Mouse (Mus musculus): ENCODE data around the gene Gm10234.

Gm10234 gene

DNA sequence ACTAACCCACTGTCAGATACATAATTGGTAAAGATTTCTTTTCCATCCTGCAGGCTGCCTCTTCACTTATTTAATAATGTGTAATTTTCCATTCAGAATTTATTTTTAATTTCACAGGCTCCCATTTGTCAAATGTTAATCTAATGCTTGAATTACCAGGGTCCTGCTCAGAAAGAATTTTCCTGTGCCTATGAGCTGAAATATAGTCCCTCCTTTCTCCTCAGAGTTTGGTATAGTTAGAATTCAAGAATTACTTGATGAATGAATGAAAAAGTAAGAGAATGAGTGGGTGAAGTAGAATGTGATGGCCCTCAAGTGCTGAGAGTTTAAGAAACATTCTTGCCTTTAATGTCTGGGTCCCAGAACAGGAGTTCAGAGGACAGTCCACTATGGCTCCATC lies at the start of gene Gm10234:
Gene Gm10234 (plus strand): TSS at position 301 of the 400 bp plus-strand sequence.
- DNase-seq (ENCODE audit: low read depth in 2 of 2, low spot score in 2 of 2): no peak

DNA sequence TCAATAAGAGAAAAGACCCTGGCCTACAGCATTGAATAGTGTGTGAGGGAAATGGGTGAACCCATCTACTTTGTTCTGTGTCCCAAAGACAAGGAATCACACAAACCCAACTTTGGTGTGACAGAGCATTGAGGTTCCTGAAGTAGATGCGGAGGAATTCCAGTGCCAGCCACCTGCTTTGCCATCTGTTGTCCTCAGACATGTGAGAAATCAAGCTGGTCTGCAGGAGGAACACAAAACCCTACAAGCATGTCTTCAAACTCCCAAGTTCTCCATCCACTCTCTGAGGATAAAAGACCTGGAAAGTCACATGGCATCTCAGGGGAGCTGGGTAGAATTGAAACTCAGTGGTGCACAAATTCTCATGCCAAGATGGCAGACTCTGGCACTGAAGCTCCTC lies 44.3 kb upstream of the Gm10234 start:
- DNase-seq (ENCODE audit: low read depth in 2 of 2, low spot score in 2 of 2): no peak

DNA sequence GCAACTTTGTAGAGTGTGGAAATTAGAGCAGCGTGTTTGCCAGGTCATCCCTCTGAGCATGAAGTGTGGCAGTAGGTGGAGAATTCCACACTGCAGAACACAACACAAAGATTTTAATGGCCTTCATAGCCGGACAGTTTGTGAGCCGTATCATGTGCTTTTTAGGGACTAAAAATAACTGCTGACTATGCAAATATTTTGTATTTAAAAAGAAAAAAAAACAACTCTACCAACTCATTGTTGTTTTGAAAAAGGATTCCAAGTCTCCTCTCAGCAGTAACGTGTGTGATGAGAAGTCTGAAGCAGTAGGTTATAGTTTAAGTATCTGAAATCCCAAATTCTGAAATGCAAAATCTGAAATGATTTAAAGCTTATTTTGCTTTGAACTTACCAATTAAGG lies 25.9 kb upstream of the Gm10234 start:
- no peak for DNase-seq (ENCODE audit: low read depth in 2 of 2, low spot score in 2 of 2)

DNA sequence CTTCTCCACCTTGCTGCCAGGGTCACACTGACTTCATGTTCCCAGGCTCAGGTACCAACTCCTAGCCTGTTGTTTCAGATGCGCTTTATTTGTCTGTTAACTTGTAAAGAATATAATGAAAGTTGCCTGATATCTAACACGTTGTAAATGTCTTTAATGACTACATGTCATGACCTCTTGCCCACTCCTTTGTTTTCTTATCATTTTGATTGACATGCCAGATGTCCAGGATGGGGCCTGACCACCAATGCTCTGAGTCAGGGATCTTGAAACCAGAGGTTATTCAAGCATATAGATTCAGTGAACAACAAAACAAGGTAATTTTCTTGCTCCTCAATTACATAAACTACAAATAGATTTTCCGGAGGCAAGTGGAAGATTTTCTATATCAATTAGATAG lies 23.5 kb upstream of the Gm10234 start:
- DNase-seq (ENCODE audit: low read depth in 2 of 2, low spot score in 2 of 2): no peak

DNA sequence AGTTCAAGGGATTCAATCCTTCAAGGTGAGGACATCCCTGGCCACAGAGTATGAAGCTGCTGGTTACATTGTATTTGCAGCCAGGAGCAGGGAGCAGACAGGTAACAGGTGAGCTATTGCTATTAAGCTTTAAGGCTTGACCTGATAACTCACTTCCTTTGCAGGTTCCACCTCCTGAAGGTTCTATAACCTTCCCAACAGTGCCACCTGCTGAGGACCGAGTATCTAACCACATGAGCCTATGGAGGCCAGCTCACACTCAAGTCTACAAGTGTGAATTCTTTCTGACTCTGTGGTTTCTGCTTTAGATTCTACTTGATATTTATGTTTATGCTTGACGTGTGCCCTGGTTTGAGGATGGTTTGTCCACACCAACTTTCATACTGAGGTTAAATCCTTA lies 21.3 kb upstream of the Gm10234 start:
- no peak for DNase-seq (ENCODE audit: low read depth in 2 of 2, low spot score in 2 of 2)

DNA sequence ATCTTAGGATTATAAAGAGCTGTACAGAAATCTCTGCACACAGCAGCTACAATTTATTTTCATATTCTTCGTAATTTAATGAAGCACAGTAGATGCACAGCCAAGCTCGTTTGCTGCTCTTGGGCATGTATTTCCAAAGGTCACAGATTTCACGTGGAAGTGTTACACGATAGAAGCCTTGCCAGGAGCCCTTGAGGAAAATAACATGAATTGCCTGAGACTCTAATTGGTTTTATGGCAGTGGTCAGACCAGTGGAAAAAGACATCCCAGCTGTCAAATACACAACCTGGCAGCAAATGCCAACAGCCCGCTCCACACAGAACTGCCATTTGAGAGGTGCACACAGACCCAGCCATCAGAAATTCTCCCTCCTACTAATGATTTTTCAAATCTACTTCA lies 9.3 kb downstream of the Gm10234 start:
- no peak for DNase-seq (ENCODE audit: low read depth in 2 of 2, low spot score in 2 of 2)

DNA sequence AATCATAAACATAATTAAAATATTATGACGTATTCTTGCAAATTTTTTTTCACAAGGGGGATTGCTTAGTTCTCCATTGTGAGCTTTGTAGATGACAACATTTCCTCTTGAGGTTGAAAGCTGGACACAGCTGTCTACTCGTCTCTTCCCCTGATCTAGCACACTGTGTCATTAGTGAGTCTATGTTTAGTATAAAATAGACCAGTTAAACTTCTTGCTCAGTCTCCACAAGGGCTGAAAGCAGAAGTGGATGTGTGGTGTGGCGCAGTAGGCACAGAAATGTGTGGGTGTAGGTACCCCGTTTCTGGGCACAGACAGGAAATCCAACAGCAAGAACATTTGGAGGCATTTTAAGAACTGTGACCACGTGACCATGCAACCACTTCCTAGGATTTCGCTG lies 12.9 kb downstream of the Gm10234 start:
- no peak for DNase-seq (ENCODE audit: low read depth in 2 of 2, low spot score in 2 of 2)

DNA sequence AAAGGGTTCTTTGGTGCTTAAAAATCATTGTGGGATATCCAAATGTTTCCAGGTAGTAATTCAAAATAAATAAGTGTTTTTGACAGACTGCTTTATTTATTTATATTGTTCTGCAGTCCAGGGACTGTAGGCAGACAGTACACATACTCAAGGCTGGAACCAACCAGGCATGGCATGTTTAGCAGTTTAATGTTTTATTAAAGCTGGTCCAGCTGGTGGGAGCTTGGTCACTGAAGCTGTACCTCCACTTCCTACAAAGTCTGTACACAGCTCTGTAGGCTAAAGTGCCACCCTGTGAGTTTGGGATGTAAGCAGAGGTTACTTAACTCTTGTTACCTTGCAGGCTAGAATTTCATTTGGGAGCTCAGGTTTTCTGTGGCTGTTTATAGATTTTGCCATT lies 27.5 kb downstream of the Gm10234 start:
- DNase-seq (ENCODE audit: low read depth in 2 of 2, low spot score in 2 of 2): no peak

DNA sequence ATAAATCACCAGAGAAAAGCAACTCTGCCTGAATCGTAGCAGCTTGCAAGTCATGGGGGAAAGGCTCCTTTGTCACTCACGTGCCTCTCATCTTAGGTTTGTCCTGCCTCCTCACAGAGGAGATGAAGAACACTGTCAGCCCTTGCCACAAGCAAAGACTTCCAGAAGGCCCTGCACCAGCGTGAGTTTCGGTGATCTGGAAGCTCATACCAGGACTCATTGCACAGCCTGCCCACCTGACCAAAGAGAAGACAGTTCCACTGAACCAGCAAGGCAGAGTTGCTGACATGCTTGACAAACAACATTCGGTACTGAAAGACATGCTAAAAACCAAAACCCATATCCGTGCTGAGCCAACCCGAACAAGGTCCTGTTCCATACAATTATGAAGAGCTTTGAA lies 31.1 kb downstream of the Gm10234 start:
- DNase-seq (ENCODE audit: low read depth in 2 of 2, low spot score in 2 of 2): no peak

DNA sequence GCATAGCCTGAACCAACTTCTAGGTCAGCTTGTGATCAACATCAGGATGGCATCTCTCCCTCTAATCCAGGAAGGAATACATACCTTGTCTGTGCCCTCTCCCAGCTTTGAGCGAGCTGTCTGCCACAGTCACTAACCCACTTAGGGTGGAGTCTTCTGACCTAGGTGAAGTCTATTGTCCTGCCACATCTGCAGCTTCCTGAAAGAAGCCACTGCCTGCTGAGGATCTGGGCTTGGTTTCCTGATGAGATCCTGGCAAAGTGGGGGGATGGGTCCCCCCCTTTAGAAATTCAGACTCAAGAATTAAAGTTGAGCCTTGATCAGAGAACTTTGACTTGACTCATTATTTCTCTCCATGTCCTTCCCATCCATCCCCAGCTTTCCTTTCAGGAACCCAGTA lies 32.0 kb downstream of the Gm10234 start:
- no peak for DNase-seq (ENCODE audit: low read depth in 2 of 2, low spot score in 2 of 2)

DNA sequence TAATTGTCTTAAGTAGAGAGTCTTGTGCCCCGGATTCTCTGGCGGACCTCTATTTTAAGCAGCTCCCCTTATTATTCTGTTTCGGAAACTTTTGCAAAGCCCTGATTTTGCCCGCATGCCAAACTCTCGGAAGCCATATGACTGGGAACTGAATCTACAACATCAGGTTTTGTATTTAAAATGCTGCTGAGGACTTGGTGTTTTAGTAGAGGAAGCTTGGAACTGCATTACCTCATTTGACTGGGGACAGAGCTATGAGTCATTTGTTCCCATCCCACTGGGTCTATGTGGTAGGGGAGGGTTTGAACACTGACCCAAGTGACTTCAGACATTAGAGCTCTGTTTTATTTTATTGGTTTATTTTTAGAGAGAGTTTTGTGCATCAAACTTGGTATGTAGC lies 38.2 kb downstream of the Gm10234 start:
- no peak for DNase-seq (ENCODE audit: low read depth in 2 of 2, low spot score in 2 of 2)

DNA sequence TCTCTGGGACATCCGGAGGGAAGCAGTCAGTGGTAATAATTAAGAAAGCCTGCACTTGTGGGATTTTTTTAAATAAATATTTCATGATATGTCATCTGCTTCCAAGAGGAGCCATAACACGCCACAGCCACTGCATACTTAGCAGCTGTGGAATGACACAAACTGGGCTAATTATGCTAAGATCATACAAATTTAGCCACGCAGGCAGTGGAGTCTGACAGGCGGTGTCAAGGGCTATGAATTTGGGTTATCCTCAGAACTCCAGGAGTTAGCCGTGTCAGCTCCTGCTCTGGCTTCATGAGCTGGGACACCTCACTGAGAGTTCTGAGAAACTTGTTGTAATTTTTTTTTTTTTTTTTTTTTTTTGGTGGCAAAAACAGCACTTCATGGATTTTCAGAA lies 40.8 kb downstream of the Gm10234 start:
- DNase-seq (ENCODE audit: low read depth in 2 of 2, low spot score in 2 of 2): no peak

DNA sequence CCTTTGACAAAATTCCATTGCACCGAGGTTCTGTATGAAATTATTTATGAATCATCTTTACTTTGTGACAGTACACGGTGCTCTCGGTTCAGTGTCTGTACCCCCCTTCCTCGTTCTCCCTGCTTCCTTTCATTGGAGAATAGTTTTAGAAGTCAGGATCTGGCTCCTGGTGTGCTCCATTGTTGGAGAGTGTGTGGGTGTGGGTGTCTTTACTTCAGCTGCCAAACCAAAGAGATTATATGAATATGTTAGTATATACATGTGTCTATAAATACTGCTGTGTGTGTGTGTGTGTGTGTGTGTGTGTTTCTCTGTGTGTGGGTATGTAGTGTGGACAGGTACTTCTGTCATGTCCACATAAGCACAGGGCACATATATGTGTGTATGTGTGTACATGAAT lies 49.9 kb downstream of the Gm10234 start:
- no peak for DNase-seq (ENCODE audit: low read depth in 2 of 2, low spot score in 2 of 2)

Data from CD8-positive naive resting alpha-beta T cell, adult 2 months (primary cell).